Mouse (Mus musculus): ENCODE results near the gene Vps25. TPM values are rescaled to one million over a fixed set of nuclear protein-coding genes. Genes with fewer than 3 reads are reported as not detected.

Vps25 gene
- polyA plus RNA-seq, 1 experiment from 2014 or later = 93.6 TPM

GRCm38 (mm10) chr11:101279193-101279569 lies 25.7 kb downstream of the Vps25 start:
- H3K9ac ChIP-seq = no peak overlapping the region; the same call in 1 of the 2 replicates

DNA sequence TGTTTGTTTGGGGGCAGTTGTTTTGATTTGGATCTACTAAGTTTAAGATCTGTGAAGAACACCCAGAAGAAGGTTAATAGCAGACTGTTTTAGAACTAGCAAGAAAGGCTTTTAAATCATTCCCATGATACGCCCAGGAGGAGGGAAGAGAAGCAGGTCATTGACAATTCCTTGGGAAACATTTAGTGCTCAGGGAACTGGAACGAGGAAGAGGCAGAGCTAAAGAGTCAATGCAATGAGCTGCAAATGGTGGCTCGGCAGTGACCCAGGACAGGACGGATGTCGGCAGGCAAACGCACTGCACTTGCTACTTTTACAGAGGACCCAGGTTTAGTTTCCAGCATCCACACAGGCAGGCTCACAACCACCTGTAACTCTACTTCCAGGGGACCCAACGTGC lies 27.3 kb downstream of the Vps25 start:
- Histone ChIP-seq H3K4me3 (no peak overlapping the region), H3K4me2 (replicated peaks) (no peak overlapping the region), H3K36me3 (peaks cover 13% of the 10 kb centered on the region; the same call in 1 of the 2 replicates), H3K4me1 (peaks cover 18% of the 10 kb centered on the region), H3K9me3 (no peaks in the 10 kb centered on the region), H3K27ac (no peak overlapping the region), H3K27me3 (0 out of 2 replicates have a peak, but pooled peaks cover 4% of the 10 kb centered on the region), H3K9ac (no peak overlapping the region)
- ATAC-seq (ENCODE audit: insufficient number of reproducible peaks, insufficient read depth, low FRiP score, low TSS enrichment) = no peak
- WGBS = 51% methylated on average over 7 of the region's 7 CpGs

More at GRCm38 (mm10) chr11:101279193-101279569, 25.7 kb downstream of the Vps25 start:
- H3K4me2 ChIP-seq (replicated peaks) = peak overlapping the region; percentile 73
- H3K36me3 ChIP-seq = peaks cover 11% of the 10 kb centered on the region; the same call in 1 of the 2 replicates
- peak overlapping the region; percentile 62 for H3K4me3 ChIP-seq
- H3K4me1 ChIP-seq = peaks cover 18% of the 10 kb centered on the region
- ATAC-seq (ENCODE audit: insufficient number of reproducible peaks, insufficient read depth, low FRiP score, low TSS enrichment) = 0 out of 2 replicates have a peak, but pooled peaks have one; percentile 8
- no peak overlapping the region for H3K27ac ChIP-seq
- H3K27me3 ChIP-seq = 0 out of 2 replicates have a peak, but pooled peaks cover 4% of the 10 kb centered on the region
- WGBS = 64% methylated on average over 14 of the region's 14 CpGs
- H3K9me3 ChIP-seq = no peaks in the 10 kb centered on the region

- H3K4me3 ChIP-seq = no peak overlapping the region
- ATAC-seq (ENCODE audit: insufficient number of reproducible peaks, insufficient read depth, low FRiP score, low TSS enrichment) = no peak
- H3K36me3 ChIP-seq = peaks cover 4% of the 10 kb centered on the region; the same call in 1 of the 2 replicates
- H3K9me3 ChIP-seq = no peaks in the 10 kb centered on the region
- H3K4me1 ChIP-seq = peaks cover 4% of the 10 kb centered on the region
- no peaks in the 10 kb centered on the region for H3K27me3 ChIP-seq
- WGBS = 35% methylated on average over 5 of the region's 5 CpGs
- no peak overlapping the region for H3K4me2 ChIP-seq (replicated peaks)
- no peak overlapping the region for H3K9ac ChIP-seq
- H3K27ac ChIP-seq = no peak overlapping the region
These were observed 29.4 kb downstream of the Vps25 start for GRCm38 (mm10) chr11:101282896-101283295.

DNA sequence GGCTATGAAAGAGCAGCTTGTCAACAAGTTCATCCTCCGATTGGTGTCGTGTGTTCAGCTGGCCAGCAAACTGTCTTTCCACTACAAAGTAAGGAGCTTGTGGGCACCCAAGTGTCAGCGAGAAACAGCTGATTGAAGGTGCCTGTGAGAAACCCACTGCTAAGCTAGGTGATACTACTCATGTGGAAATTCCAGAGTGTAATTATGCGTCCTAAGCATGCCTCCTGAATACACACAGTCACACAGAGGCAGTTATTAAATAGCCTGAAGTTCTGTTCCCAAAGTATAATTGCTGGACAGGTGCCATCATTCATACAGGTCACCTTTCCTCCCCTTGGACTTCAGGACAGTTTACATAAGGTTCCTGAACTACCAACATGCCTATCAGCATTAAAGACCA lies 30.3 kb downstream of the Vps25 start:
- H3K27me3 ChIP-seq = no peaks in the 10 kb centered on the region
- H3K36me3 ChIP-seq = peaks cover 11% of the 10 kb centered on the region
- 66% methylated on average over 4 of the region's 4 CpGs for WGBS
- no peak overlapping the region for H3K9ac ChIP-seq
- H3K9me3 ChIP-seq = no peaks in the 10 kb centered on the region
- ATAC-seq (ENCODE audit: insufficient number of reproducible peaks, insufficient read depth, low FRiP score, low TSS enrichment) = no peak
- H3K4me2 ChIP-seq (replicated peaks) = no peak overlapping the region
- H3K4me1 ChIP-seq = no peaks in the 10 kb centered on the region
- H3K27ac ChIP-seq = no peak overlapping the region
- no peak overlapping the region for H3K4me3 ChIP-seq

- no peak for ATAC-seq (ENCODE audit: insufficient number of reproducible peaks, insufficient read depth, low FRiP score, low TSS enrichment)
- H3K9me3 ChIP-seq = no peaks in the 10 kb centered on the region
- no peak overlapping the region for H3K9ac ChIP-seq
- H3K4me3 ChIP-seq = no peak overlapping the region
- no peaks in the 10 kb centered on the region for H3K4me1 ChIP-seq
- H3K27me3 ChIP-seq = no peaks in the 10 kb centered on the region
- H3K27ac ChIP-seq = no peak overlapping the region
- H3K36me3 ChIP-seq = peaks cover 45% of the 10 kb centered on the region
- no peak overlapping the region for H3K4me2 ChIP-seq (replicated peaks)
- WGBS = 89% methylated on average over 9 of the region's 9 CpGs
These were observed 33.8 kb downstream of the Vps25 start for GRCm38 (mm10) chr11:101287306-101287705.

- no peak overlapping the region for H3K9ac ChIP-seq
- no peaks in the 10 kb centered on the region for H3K27me3 ChIP-seq
- H3K27ac ChIP-seq = no peak overlapping the region
- no peak overlapping the region for H3K4me2 ChIP-seq (replicated peaks)
- H3K36me3 ChIP-seq = peaks cover 74% of the 10 kb centered on the region
- no peak overlapping the region for H3K4me3 ChIP-seq
- no peaks in the 10 kb centered on the region for H3K9me3 ChIP-seq
- no peaks in the 10 kb centered on the region for H3K4me1 ChIP-seq
- ATAC-seq (ENCODE audit: insufficient number of reproducible peaks, insufficient read depth, low FRiP score, low TSS enrichment) = no peak
- whole genome bisulfite sequencing = 96% methylated on average over 8 of the region's 8 CpGs
These were observed 37.7 kb downstream of the Vps25 start for GRCm38 (mm10) chr11:101291231-101291630.

DNA sequence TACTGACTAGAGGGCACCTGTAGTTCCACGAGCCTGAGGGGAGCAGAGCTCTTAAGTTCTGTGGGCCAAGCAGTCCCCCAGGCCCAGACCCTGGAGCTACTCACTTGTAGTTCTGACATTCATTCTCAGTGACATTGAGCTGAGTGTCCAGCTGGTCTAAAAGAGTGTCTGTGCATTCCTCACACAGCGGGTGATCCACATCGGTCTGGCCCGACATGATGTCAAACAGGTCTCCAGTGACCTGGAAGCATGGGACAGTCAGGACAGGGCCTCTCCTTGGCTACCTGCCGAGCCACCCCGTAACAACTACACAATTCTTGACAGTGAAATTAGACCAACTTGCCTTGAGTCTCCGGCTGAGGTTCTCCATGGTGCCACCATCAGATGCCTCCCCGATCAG lies 41.7 kb downstream of the Vps25 start:
- H3K4me3 ChIP-seq = no peak overlapping the region
- H3K36me3 ChIP-seq = peaks cover 71% of the 10 kb centered on the region
- WGBS = 94% methylated on average over 8 of the region's 8 CpGs
- no peak for ATAC-seq (ENCODE audit: insufficient number of reproducible peaks, insufficient read depth, low FRiP score, low TSS enrichment)
- no peaks in the 10 kb centered on the region for H3K9me3 ChIP-seq
- no peak overlapping the region for H3K9ac ChIP-seq
- H3K4me1 ChIP-seq = no peaks in the 10 kb centered on the region
- H3K27me3 ChIP-seq = no peaks in the 10 kb centered on the region
- H3K4me2 ChIP-seq (replicated peaks) = no peak overlapping the region
- H3K27ac ChIP-seq = no peak overlapping the region

- Histone ChIP-seq H3K36me3 (peaks cover 19% of the 10 kb centered on the region), H3K9ac (peak overlapping the region; percentile 77; the same call in 1 of the 2 replicates), H3K27me3 (no peaks in the 10 kb centered on the region), H3K4me2 (replicated peaks) (peak overlapping the region; percentile 96), H3K9me3 (no peaks in the 10 kb centered on the region), H3K4me1 (peaks cover 13% of the 10 kb centered on the region), H3K4me3 (peak overlapping the region; percentile 92), H3K27ac (no peak overlapping the region)
- 66% methylated on average over 7 of the region's 7 CpGs for WGBS
- no peak for ATAC-seq (ENCODE audit: insufficient number of reproducible peaks, insufficient read depth, low FRiP score, low TSS enrichment)
These were observed 47.4 kb downstream of the Vps25 start for GRCm38 (mm10) chr11:101300881-101301280.

GRCm38 (mm10) chr11:101301299-101302003 lies 47.9 kb downstream of the Vps25 start:
- Histone ChIP-seq H3K4me2 (replicated peaks) (peak overlapping the region; percentile 96), H3K36me3 (peaks cover 18% of the 10 kb centered on the region), H3K9ac (peak overlapping the region; percentile 77), H3K4me3 (peak overlapping the region; percentile 92), H3K9me3 (no peaks in the 10 kb centered on the region), H3K4me1 (peaks cover 13% of the 10 kb centered on the region), H3K27ac (no peak overlapping the region), H3K27me3 (no peaks in the 10 kb centered on the region)
- ATAC-seq (ENCODE audit: insufficient number of reproducible peaks, insufficient read depth, low FRiP score, low TSS enrichment) = no peak
- 13% methylated on average over 26 of the region's 26 CpGs for WGBS

DNA sequence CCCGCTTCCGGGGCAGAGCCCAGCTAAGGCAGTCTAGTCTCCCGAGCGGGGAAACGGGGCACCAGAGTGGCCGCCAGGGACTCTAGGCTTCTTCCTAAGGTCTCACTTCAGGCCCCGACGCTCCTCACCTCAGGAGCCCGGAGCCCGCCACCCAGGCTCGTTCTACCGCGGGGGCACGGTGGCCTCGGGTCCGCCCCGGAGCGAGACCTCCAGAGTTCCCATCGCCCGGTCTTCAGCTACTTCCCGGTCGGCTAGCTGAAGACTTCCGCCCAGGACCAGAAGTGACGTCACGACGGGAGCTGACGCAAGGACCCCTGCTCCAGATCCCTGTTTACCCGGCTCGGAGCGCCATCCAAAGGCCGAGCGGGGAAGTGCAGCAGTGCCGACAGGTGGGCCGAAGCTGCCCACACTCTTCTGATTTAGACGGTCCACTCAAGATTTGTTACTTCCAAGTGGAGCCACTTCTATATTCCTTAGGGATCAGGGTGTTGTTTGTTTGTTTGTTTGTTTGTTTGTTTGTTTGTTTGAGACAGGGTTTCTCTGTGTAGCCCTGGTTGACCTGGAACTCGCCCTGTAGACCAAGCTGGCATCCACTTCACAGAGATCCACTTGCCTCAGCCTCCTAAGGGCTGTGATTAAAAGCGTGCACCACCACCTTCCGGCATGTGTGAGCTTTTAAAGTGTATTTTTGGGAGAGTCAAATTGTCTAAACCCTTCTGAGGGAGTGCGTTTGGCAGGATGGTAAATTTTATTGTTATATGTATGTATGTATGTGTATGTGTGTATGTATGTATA lies 48.7 kb downstream of the Vps25 start, which contains the start of gene Becn1:
TSS of gene Becn1 (minus strand) at position 283 of the 795 bp plus-strand sequence.
- Histone ChIP-seq H3K4me2 (replicated peaks) (peak within 1 kb of the TSS; percentile 96), H3K9ac (peak within 1 kb of the TSS; percentile 77), H3K27me3 (no peaks in the 10 kb centered on the region), H3K36me3 (peaks cover 13% of the 10 kb centered on the region), H3K9me3 (no peaks in the 10 kb centered on the region), H3K27ac (no peak within 1 kb of the TSS), H3K4me3 (peak within 1 kb of the TSS; percentile 92), H3K4me1 (peaks cover 13% of the 10 kb centered on the region)
- ATAC-seq (ENCODE audit: insufficient number of reproducible peaks, insufficient read depth, low FRiP score, low TSS enrichment) = peak; percentile 77; the same call in 1 of the 2 replicates
- 6% methylated on average over 39 of the region's 39 CpGs for WGBS

DNA sequence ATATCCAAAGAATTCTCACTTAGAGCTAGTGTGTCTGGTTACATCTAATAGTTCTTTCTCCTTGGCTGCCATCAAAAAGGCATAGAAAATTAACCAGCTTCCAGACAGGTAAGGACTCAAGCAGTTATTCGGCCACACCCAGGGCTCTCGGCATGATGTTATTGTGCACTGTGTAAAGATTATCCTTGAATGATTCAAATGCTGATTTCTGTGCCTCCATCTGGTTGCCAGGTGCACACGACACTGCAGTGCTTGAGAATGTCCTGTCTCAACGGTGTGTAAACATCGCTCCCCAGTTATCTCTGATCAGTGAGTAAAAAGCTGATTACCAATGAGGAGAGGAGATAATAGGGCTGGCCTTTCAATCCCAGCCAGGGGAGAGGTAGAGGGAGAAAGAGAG lies 54.2 kb downstream of the Vps25 start:
- Histone ChIP-seq H3K4me1 (no peaks in the 10 kb centered on the region), H3K4me2 (replicated peaks) (no peak overlapping the region), H3K36me3 (no peaks in the 10 kb centered on the region), H3K9me3 (no peaks in the 10 kb centered on the region), H3K27me3 (no peaks in the 10 kb centered on the region), H3K4me3 (no peak overlapping the region), H3K27ac (no peak overlapping the region), H3K9ac (no peak overlapping the region)
- WGBS = 43% methylated on average over 5 of the region's 5 CpGs
- no peak for ATAC-seq (ENCODE audit: insufficient number of reproducible peaks, insufficient read depth, low FRiP score, low TSS enrichment)
